Mouse (Mus musculus) heart, postnatal 0 days (tissue): Measurements from ENCODE around the gene Ndufv2. TPM values are rescaled to one million over a fixed set of nuclear protein-coding genes. Genes with fewer than 3 reads are reported as not detected.

ENCODE experiments used
- ATAC-seq: fragments of 200-750 bp; cut with Nextera tagmentation; 2 replicates; pipeline ENCODE4 v1.8.0; 2017; ENCODE audit warnings: low read depth, moderate number of reproducible peaks, moderate library complexity; ENCODE audit not compliant: insufficient read depth
- DNase-seq: peaks from one replicate; pipeline ENCODE4 v3.0.0-alpha.2; 2016; ENCODE audit warnings: low spot score
- H3K27ac ChIP-seq: fragments of 300-500 bp; sonication (generic); 2 replicates; pipeline ENCODE4 v1.5.1; 2014; ENCODE audit warnings: low read depth, mild to moderate bottlenecking
- H3K27me3 ChIP-seq: fragments of 300-500 bp; sonication (generic); 2 replicates; pipeline ENCODE4 v1.6.1; 2014; ENCODE audit warnings: low read length, mixed read lengths; ENCODE audit not compliant: control insufficient read depth, insufficient read depth
- H3K36me3 ChIP-seq: fragments of 300-500 bp; sonication (generic); replicated peaks from 2 replicates; pipeline ENCODE4 v1.6.1; 2014; ENCODE audit warnings: low read length, mixed read lengths; ENCODE audit not compliant: control insufficient read depth, insufficient read depth
- H3K4me1 ChIP-seq: fragments of 300-500 bp; sonication (generic); 2 replicates; pipeline ENCODE4 v1.6.1; 2014; ENCODE audit warnings: antibody characterized with exemption; ENCODE audit not compliant: control insufficient read depth, insufficient read depth
- H3K4me2 ChIP-seq: fragments of 300-500 bp; sonication (generic); 2 replicates; pipeline ENCODE4 v1.6.1; 2014; ENCODE audit warnings: low read depth, mild to moderate bottlenecking, low read length, moderate library complexity
- H3K4me3 ChIP-seq: fragments of 300-500 bp; sonication (generic); 2 replicates; pipeline ENCODE4 v1.5.1; 2014; ENCODE audit warnings: low read depth, low read length
- H3K9ac ChIP-seq: fragments of 300-500 bp; sonication (generic); replicated peaks from 2 replicates; pipeline ENCODE4 v1.6.1; 2014; ENCODE audit warnings: low read depth, low read length, mixed read lengths
- H3K9me3 ChIP-seq: fragments of 300-500 bp; sonication (generic); replicated peaks from 2 replicates; pipeline ENCODE4 v1.6.1; 2016; ENCODE audit warnings: low read length; ENCODE audit not compliant: control insufficient read depth
- CTCF ChIP-seq: IDR thresholded peaks from 2 replicates; pipeline ENCODE4 v1.5.1; 2016; ENCODE audit warnings: antibody characterized with exemption, control low read depth, low read depth
- EP300 ChIP-seq: IDR thresholded peaks from 2 replicates; pipeline ENCODE4 v1.6.1; 2016; ENCODE audit warnings: antibody characterized with exemption, low read depth
- WGBS: fragments of 180-500 bp; shearing (Covaris S2); extraction: QIAGEN DNeasy Blood & Tissue Kit; methylation state at CpG from one replicate; pipeline ENCODE4 v1.1.7; 2014; 5-methylcytosine and 5-hydroxymethylcytosine counted together
- polyA plus RNA-seq: library from polyadenylated mRNA; unstranded; fragments of >200 nt; fragmentation: Nextera tagmentation; extraction: Ambion mirVana; gene quantifications from 2 replicates; pipeline ENCODE4 v1.2.1, GENCODE M21; 2015
- total RNA-seq: library from RNA; depleted of rRNA; stranded (reverse); fragments of >200 nt; gene quantifications from 2 replicates; pipeline ENCODE4 v1.2.3, GENCODE M21; 2014; ENCODE audit warnings: low replicate concordance

The Ndufv2 gene
- total and polyA plus RNA-seq, 2 experiments from 2014 or later: 285 to 1,231 TPM

DNA sequence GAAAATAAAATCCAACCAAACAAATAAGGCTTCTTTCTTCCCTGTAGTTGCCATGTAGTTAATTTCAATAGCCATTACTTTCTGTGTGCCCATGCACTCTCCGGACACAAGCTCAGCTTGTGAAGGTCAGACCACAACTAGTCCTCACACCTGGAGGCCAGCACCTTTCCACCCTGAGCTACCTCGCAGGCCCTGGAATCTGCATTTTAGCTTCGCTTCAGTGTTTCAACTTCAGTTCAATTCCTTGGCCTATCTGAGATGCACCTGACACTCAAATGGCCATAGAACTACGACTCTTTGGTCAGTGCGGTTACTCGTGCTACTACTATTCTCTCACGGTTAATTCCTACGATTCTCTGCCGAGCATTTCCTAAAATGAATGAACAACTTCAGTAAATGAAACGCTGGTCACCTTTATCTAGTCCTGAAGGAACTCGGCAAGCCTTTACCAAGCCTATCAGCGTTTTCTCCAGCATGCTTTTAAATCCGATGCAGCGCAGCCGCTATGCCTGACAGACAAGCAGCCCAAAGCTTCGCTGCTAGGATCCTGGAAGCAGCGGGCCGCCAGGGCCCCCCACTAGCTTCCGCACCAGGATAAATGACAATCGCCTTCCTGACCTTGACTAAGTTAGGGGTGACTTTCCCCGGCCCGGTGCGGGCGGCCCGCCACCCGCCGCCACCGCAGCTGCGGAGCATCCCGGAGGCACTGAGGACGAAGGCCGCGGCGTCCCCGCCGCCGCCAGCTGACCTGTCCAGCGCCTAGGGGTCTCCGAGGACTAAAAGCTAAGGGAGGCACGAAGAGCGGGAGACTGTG, 586 bp downstream of the Ndufv2 start:
- Histone ChIP-seq H3K9ac (peak overlapping the region; percentile 91), H3K9me3 (no peaks in the 10 kb centered on the region), H3K36me3 (no peaks in the 10 kb centered on the region), H3K4me3 (peak overlapping the region; percentile 76), H3K27ac (peak overlapping the region; percentile 95), H3K4me1 (peaks cover 7% of the 10 kb centered on the region), H3K27me3 (no peaks in the 10 kb centered on the region), H3K4me2 (peak overlapping the region; percentile 78)
- TF ChIP-seq EP300: no peak
- no peak for TF ChIP-seq CTCF
- DNase-seq (peak; percentile 44), ATAC-seq (peak; percentile 45)
- WGBS: under 1% methylated on average over 41 of the region's 41 CpGs

GRCm38 (mm10) chr17:66092664-66093063, 8.7 kb downstream of the Ndufv2 start:
- ATAC-seq: no peak
- Histone ChIP-seq H3K9ac (no peak overlapping the region), H3K27me3 (no peaks in the 10 kb centered on the region), H3K36me3 (peaks cover 14% of the 10 kb centered on the region), H3K4me3 (no peak overlapping the region), H3K4me1 (no peaks in the 10 kb centered on the region), H3K9me3 (no peaks in the 10 kb centered on the region), H3K4me2 (no peak overlapping the region), H3K27ac (no peak overlapping the region)
- 65% methylated on average over 3 of the region's 3 CpGs for WGBS
- TF ChIP-seq CTCF (no peak), EP300 (no peak)
- no peak for DNase-seq

GRCm38 (mm10) chr17:66092065-66092464, 9.3 kb downstream of the Ndufv2 start:
- Histone ChIP-seq H3K9me3 (no peaks in the 10 kb centered on the region), H3K27me3 (no peaks in the 10 kb centered on the region), H3K9ac (no peak overlapping the region), H3K27ac (no peak overlapping the region), H3K4me2 (no peak overlapping the region), H3K4me3 (no peak overlapping the region), H3K4me1 (no peaks in the 10 kb centered on the region), H3K36me3 (peaks cover 20% of the 10 kb centered on the region)
- 82% methylated on average over 2 of the region's 2 CpGs for WGBS
- TF ChIP-seq EP300 (no peak), CTCF (no peak)
- no peak for ATAC-seq
- no peak for DNase-seq

GRCm38 (mm10) chr17:66091392-66091791, 10.0 kb downstream of the Ndufv2 start:
- Histone ChIP-seq H3K9ac (no peak overlapping the region), H3K9me3 (no peaks in the 10 kb centered on the region), H3K27ac (no peak overlapping the region), H3K4me3 (no peak overlapping the region), H3K27me3 (no peaks in the 10 kb centered on the region), H3K4me2 (no peak overlapping the region), H3K36me3 (peaks cover 26% of the 10 kb centered on the region), H3K4me1 (no peaks in the 10 kb centered on the region)
- 74% methylated on average over 2 of the region's 2 CpGs for WGBS
- ATAC-seq: no peak
- no peak for DNase-seq
- TF ChIP-seq EP300 (no peak), CTCF (no peak)

DNA sequence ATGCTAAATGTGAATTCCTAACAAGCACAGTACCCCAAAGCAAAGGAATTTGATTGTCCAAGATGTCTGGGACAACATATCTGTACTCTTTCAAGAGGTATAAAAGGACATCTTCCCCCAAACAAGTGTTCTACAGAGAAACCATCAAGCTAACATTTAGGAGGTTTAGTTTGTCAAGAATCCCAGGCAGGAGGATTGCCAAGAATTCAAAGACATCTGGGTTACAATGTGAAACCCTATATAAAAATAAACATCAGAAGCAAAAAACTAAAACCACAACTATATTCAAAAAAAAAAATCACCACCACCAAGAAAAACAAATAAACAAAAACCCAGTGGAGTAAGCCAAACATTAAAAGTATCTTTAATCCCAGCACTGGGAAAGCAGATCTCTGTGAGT, 11.1 kb downstream of the Ndufv2 start:
- H3K27ac ChIP-seq: no peak overlapping the region
- no peak overlapping the region for H3K9ac ChIP-seq
- H3K9me3 ChIP-seq: no peaks in the 10 kb centered on the region
- H3K36me3 ChIP-seq: peaks cover 38% of the 10 kb centered on the region
- no peak for DNase-seq
- H3K4me2 ChIP-seq: no peak overlapping the region
- H3K4me3 ChIP-seq: no peak overlapping the region
- ATAC-seq: no peak
- no peaks in the 10 kb centered on the region for H3K4me1 ChIP-seq
- H3K27me3 ChIP-seq: no peaks in the 10 kb centered on the region
- TF ChIP-seq EP300: no peak
- TF ChIP-seq CTCF: no peak

DNA sequence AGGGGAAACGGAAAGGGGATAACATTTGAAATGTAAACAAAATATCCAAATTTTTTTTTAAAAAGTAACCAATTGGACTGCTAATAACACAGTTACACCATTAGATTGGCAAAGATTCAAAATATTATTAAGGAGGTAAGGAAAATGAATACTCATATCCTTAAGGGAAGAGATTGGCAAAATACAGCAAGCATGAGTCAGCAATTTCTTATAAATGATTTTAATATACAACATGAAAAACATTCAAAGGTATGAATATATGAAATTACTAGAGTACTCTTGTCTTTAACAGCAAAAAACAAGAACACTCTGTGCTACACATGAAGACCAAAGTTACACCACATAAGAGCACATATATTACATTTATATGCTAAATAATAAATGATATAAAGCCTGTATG, 16.3 kb downstream of the Ndufv2 start:
- H3K9me3 ChIP-seq: no peaks in the 10 kb centered on the region
- H3K36me3 ChIP-seq: peaks cover 61% of the 10 kb centered on the region
- no peak overlapping the region for H3K27ac ChIP-seq
- H3K9ac ChIP-seq: no peak overlapping the region
- H3K4me1 ChIP-seq: no peaks in the 10 kb centered on the region
- H3K27me3 ChIP-seq: no peaks in the 10 kb centered on the region
- ATAC-seq: no peak
- no peak for DNase-seq
- H3K4me2 ChIP-seq: no peak overlapping the region
- 97% methylated on average over 1 of the region's 1 CpGs for WGBS
- H3K4me3 ChIP-seq: no peak overlapping the region
- TF ChIP-seq EP300: no peak
- no peak for TF ChIP-seq CTCF
